Mouse (Mus musculus) erythroblast, adult 5-6 weeks (primary cell): ENCODE measurements around the gene Caly. TPM values are rescaled to one million over a fixed set of nuclear protein-coding genes. Genes with fewer than 3 reads are reported as not detected.

Experiments used
- ATAC-seq: replicated peaks from 2 replicates; pipeline ENCODE4 v1.8.0; 2016; ENCODE audit warnings: moderate number of reproducible peaks, mild to moderate bottlenecking, moderate TSS enrichment, inconsistent platforms; ENCODE audit not compliant: poor library complexity, low FRiP score, severe bottlenecking
- total RNA-seq, 2 experiments: library from RNA; stranded (forward) in 1 of 2; stranded (reverse) in 1 of 2; fragments of 150-400 nt in 1 of 2; fragments of 200-764, 138-1000 nt in 1 of 2; gene quantifications; 2 replicates each; pipeline versions ENCODE4 v1.2.3 to v1.2.4; 2015 to 2017; ENCODE audit warnings: low replicate concordance in 2 of 2

Caly gene
- total RNA-seq, 2 experiments from 2014 or later, result not detected

DNA sequence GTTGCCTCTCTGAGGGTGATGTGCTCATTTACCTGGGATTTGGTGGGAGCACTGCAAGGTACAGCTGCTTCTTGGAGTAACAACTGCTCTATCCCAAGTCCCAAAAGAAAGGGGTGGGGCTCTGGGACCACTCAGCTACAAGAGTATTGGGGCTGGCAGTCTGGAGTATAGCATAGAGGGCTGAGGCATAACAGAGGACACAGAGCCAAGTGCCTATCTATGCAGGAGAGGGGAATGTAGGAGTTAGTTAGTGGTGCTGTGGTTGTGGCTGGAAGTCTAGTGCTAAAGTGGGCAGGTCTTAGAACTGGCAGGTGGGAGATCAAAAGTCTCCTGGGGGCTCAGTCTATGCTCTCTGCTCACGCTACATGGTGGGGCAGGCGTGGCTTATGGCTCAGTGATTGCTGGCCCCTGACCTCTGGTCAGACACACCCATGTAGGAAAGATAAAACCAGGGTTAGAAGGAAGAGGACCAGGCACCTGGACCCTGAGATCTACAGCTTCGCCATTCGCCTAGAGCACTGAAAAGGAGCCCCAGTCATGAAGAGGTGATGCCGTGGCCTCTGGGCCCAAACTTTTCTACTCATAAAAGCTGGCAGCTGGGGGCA lies 10.7 kb upstream of the Caly start, which contains the start of gene Prap1:
Gene Prap1 (plus strand): TSS at position 472 of the 605 bp plus-strand sequence.
- ATAC-seq, result no peak

DNA sequence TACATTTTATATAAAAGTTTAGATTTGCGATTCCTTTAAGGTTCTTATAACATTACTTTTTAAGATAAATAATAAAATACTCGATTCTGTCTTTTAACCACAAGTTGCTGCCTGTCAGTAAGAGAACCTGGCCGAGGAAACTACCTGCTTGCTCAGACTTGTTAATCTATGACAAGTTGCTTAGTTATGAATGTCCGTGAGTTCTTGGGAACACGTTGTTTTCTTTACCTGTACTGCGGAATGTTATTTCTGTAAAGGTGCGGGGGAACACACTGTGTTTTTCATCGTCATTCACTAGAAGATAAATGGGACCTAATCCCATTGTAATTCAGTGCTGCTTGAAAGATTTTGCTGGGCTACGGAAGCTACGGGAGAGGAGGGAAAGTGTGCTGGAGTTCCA lies 8.3 kb upstream of the Caly start:
- ATAC-seq, result no peak

DNA sequence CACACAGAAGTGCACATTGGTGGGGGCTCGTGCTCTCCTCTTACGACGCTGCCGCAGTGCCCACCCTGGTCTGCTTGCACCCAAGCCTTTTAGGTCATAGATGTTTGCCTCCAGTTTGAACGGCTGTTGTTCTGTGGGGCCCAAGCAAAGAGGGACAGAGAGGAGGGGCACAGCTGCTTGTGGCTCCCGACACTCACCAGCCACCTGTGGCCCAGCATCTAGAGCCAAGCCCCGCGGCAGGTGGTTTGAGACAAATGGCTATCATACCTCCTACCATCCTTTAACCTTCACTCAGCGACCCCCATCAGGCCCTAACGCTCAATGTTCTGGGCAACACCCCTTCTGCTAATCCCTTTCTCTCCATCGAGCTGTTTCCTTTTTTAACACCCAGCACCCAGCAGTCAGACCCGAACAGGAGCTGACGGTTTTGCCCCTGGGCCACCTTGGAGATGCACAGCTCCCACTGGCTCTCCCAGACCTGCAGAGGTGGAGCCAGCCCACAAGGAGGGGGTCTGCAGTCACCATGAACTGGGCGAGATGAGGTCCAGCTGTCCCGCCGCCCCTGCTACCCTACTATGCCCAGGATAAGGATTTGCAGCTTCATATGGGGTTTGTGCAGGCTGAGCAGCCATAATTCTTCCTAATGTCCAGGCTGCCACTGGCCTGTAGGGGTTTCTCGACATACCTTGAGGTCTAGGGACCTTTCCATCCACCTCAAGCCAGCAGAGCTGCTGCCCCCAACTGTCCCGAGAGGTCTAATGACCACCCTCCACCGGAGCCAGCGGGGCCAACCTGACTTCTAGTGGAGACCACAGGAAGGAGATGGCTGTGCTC lies 723 bp downstream of the Caly start:
- ATAC-seq, result no peak

DNA sequence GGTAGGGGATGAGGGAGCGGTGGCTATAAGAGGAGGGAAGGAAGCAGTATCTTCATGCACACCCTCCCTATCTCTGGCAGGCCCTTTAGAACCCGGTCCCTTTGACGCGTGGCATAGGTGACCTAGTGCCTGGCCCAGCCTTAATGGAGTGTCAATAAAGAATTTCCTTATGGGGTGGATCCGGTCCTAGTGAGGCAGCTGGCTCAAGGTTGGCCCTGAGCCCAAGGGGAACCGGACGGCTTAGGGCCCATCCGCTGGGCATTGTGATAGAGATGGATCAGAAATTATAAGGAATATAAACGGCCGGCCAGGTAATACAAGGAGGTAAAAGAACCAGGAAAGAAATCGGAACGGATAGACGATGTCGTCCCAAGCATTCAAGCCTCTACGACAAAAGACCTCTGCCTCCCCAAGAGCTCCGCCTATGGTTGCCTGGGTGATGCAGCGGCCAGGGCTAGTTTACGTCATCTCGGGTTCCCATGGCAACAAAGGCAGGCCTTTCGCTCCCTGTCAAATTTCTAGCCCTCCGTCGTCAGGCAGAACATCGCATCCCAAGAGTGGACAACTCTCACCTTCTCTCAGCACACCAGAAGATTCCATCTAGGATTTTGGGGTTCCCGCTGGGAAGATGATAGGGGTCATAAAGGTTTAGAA lies 1.7 kb downstream of the Caly start:
- ATAC-seq, result no peak

- no peak for ATAC-seq
Observed at GRCm38 (mm10) chr7:140078711-140079110, 3.6 kb downstream of the Caly start.

GRCm38 (mm10) chr7:140077698-140078097 lies 4.7 kb downstream of the Caly start:
- ATAC-seq, result no peak

DNA sequence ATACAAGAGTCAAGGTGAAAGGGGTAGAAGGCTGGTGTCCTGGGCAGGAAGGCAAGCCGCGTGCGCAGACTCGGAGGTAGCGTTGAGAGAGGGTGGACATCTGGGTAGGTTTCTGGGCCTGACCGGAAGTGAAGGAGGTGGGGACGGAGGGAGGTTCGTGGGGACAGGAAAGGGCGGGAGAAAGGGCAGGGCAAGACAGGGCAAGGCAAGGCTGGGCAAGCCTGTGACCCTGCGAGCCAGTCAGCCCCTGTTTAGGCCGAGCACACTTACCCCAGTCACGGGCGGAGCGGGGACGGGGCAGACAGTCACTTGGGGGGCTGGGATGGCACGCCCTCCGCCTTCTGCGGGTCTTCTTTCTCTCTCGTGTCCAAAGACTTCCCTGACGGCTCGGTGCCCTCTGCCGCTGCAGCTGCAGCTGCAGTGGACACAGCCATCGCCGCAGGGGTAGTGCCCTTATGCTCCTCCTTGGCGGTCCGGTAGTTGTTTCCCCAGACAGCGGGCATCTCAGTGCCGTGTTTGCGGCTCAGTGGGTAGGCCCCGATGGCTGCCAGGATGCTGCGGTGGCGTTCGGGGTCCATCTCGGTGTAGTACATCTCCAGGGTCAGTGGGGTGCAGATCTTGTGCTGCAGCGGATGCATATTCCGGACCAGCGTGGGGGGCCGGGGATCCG lies 12.2 kb downstream of the Caly start:
- ATAC-seq, result no peak

DNA sequence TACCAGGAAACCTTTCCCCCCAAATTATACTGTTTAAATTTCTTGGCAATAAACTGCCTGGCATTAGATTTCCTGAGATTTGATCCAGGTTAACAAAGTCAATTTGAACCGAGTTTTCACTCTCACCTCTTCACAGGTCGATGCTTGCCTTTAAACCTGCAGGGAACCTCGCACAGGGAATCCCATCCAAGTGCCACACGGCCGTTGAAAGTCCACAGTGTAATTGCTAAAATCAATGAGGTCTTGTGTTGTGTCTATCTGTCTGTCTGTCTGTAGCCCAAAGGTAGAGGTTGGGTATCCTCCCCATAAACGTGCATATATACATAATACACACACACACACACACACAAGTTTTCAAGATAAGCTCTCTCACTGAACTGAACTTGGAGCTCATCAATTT lies 15.0 kb downstream of the Caly start:
- no peak for ATAC-seq

GRCm38 (mm10) chr7:140063092-140063491 lies 19.3 kb downstream of the Caly start:
- ATAC-seq, result no peak; the same call in 1 of the 2 replicates

DNA sequence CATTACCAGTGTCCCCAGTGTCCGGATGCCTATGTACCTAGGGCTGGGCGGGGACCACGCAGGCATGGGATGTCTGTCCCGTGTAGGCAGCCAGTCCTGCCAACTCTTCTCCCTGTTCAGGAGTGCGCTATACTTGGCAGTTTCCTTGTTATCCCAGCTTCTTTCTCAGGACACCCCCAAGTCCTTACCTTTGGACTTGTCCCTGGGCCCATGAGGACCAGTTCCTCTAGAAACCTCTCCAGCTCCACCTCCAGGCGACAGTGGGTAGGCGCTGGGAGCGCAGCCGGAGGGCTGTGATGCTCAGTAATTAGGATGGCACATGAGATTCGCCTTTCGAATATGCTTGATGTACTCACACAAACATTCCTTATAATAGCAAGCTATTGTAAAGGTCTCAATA lies 20.0 kb downstream of the Caly start:
- ATAC-seq, result no peak

DNA sequence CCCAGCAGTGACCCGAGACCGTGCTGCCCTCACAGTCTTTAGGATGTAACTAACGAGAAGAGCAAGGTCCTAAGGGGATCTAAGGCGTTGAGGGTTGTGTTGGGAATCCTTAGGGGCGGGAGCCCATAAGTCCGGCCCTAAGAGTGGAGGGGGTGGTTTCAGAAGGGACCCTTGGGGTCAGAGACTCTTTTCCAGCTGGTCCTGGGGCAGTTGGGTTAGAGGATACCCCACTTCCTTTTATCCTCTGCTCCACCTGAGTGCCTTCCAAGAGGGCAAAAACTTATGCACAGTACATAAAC lies 20.6 kb downstream of the Caly start:
- no peak for ATAC-seq

- no peak for ATAC-seq
Observed at GRCm38 (mm10) chr7:140060936-140061831, 21.2 kb downstream of the Caly start.

DNA sequence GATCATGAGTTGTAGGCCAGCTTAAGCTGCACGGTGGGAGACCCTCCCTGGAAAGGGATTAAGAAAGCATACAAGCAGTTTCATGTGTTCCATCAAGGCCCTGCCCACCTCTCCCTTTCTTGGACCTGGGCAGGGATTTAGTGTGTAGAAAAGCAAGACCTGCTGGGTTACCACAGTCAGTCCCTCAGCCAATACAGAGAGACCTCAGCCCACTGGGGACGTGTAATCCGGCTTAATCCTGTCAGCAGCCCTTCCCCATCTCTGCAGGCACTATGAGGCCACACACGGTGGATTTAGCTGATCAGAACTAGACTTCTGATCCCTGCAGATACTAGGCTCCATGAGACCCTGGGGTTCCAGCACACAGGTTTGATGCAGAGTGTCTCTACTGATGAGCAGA lies 22.7 kb downstream of the Caly start:
- ATAC-seq, result no peak

GRCm38 (mm10) chr7:140058528-140058927 lies 23.8 kb downstream of the Caly start:
- ATAC-seq, result no peak

GRCm38 (mm10) chr7:140057413-140058407 lies 24.6 kb downstream of the Caly start:
- no peak for ATAC-seq

DNA sequence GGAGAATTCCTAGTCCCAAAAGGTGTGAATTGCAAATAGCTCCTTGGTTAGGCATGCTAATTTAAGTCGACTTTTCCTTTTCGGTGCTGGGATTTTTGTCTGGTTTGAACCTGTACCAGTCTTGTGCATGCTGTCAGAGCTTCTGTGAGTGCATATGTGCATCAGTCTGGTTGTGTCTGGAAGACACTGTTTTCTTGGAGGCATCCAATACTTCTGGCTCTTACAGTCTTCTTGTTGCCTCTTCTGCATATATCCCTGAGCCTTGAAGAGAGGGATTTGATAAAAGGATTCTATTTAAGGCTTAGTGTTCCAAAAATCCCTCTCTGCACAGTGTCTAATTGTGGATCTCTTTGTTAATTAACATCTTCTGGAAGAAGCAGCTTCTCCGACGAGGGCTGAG lies 28.2 kb downstream of the Caly start:
- ATAC-seq, result no peak

DNA sequence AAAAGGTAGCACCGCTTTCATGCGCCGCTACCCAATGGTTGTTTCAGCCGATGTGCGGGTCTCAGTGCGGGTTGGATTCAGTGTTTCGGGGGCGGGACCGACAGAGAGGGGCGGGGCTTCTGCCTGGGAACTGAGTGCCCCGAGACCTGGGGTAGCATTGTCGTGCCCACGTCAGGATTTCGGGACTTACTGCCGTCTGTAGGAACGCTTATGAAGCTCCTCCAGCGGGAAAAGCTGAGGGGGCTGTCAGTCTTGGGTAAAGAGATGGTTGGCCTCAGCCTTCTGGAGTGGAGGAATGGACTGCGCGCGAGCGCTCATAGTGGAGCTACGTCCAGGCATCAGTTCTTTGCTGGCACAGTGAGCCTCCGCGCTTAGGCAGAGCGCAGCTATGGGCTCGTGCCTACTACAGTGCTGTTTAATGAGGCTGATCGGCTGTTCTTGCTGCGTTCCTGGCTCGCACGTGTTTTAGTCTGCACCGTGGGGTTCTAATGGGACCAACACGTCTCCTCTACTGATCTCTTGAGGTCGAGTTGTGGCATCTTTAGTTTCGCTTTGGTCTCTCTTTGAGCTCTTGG lies 33.1 kb downstream of the Caly start:
- ATAC-seq, result no peak
